Mouse (Mus musculus) forebrain, embryonic 16.5 days (tissue): ENCODE measurements around the gene Degs2. TPM values are rescaled to one million over a fixed set of nuclear protein-coding genes. Genes with fewer than 3 reads are reported as not detected.

ENCODE experiments used
- ATAC-seq: fragments of 200-750 bp; cut with Nextera tagmentation; 2 replicates; pipeline ENCODE4 v1.8.0; 2017; ENCODE audit warnings: mild to moderate bottlenecking, moderate library complexity
- H3K27ac ChIP-seq: fragments of 300-500 bp; sonication (generic); 2 replicates; pipeline ENCODE4 v1.5.1; 2014; ENCODE audit warnings: low read length, control low read depth
- H3K27me3 ChIP-seq: fragments of 300-500 bp; sonication (generic); replicated peaks from 2 replicates; pipeline ENCODE4 v1.6.1; 2014; ENCODE audit warnings: low read length; ENCODE audit not compliant: control insufficient read depth, insufficient read depth
- H3K36me3 ChIP-seq: fragments of 300-500 bp; sonication (generic); 2 replicates; pipeline ENCODE4 v1.6.1; 2014; ENCODE audit not compliant: control insufficient read depth, insufficient read depth
- H3K4me1 ChIP-seq: fragments of 300-500 bp; sonication (generic); replicated peaks from 2 replicates; pipeline ENCODE4 v1.6.1; 2014; ENCODE audit warnings: low read length; ENCODE audit not compliant: control insufficient read depth, insufficient read depth
- H3K4me2 ChIP-seq: fragments of 300-500 bp; sonication (generic); 2 replicates; pipeline ENCODE4 v1.6.1; 2014; ENCODE audit warnings: mild to moderate bottlenecking, low read length, control low read depth
- H3K4me3 ChIP-seq: fragments of 300-500 bp; sonication (generic); replicated peaks from 2 replicates; pipeline ENCODE4 v1.5.1; 2014; ENCODE audit warnings: mild to moderate bottlenecking, low read length, control low read depth
- H3K9ac ChIP-seq: fragments of 300-500 bp; sonication (generic); replicated peaks from 2 replicates; pipeline ENCODE4 v1.6.1; 2014; ENCODE audit warnings: low read depth, low read length, control low read depth
- H3K9me3 ChIP-seq: fragments of 300-500 bp; sonication (generic); 2 replicates; pipeline ENCODE4 v1.6.1; 2016; ENCODE audit warnings: low read length; ENCODE audit not compliant: control insufficient read depth
- WGBS: fragments of 180-500 bp; shearing (Covaris S2); extraction: QIAGEN DNeasy Blood & Tissue Kit; methylation state at CpG from one replicate; pipeline ENCODE4 v1.1.7; 2014; 5-methylcytosine and 5-hydroxymethylcytosine counted together
- polyA plus RNA-seq: library from polyadenylated mRNA; unstranded; fragments of >200 nt; fragmentation: Nextera tagmentation; extraction: Ambion mirVana; gene quantifications from 2 replicates; pipeline ENCODE4 v1.2.1, GENCODE M21; 2015

The Degs2 gene
- polyA plus RNA-seq, 1 experiment from 2014 or later: 2.6 TPM

DNA sequence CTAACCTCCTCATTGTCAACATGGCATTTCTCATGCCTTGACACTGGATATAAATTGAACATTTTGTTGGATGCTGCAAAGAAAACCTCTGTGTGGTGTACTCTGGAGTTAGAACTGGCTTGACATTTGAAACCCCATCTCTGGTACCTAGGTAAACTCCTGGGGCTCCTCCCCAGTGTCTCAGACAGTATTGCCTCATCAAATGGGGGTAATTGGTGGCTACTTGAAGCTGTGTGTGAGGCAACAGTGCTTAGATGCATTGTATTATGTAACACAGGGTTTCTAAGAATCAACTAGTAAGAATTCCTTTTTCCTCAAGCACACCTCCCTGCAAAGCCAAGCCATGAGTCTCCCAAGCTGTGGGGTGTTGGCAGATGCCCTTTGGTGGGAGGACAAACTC is 54.3 kb downstream of the Degs2 start:
- H3K9ac ChIP-seq: no peak overlapping the region

DNA sequence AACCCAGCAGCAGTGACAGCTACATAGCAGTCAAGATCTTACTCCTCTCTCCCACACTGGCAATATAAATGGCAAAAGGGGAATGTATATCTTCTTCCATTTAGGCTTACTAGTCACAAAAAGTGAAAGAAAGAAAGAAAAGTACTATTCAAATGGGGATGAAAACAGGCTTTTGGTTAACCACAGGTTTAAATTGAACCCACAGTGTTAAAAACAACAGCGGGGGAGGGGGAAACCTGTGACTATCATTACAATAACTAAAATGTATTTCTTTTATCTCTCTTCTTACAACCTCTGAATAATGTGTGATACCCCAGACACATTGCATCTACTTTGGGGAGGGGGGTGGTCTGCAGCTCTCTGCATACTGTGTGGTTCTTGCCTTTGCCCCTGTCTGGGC is 55.9 kb downstream of the Degs2 start:
- Histone ChIP-seq H3K9ac (no peak overlapping the region), H3K9me3 (no peaks in the 10 kb centered on the region), H3K36me3 (peaks cover 21% of the 10 kb centered on the region), H3K27me3 (no peaks in the 10 kb centered on the region), H3K4me3 (no peak overlapping the region), H3K27ac (no peak overlapping the region), H3K4me2 (no peak overlapping the region), H3K4me1 (no peaks in the 10 kb centered on the region)
- WGBS: 87% methylated on average over 1 of the region's 1 CpGs
- ATAC-seq: no peak

More for the DNA sequence above, 54.3 kb downstream of the Degs2 start:
- Histone ChIP-seq H3K27me3 (no peaks in the 10 kb centered on the region), H3K9me3 (no peaks in the 10 kb centered on the region), H3K4me2 (no peak overlapping the region), H3K36me3 (peaks cover 23% of the 10 kb centered on the region), H3K27ac (no peak overlapping the region), H3K4me3 (no peak overlapping the region), H3K4me1 (no peaks in the 10 kb centered on the region)
- ATAC-seq: no peak

DNA sequence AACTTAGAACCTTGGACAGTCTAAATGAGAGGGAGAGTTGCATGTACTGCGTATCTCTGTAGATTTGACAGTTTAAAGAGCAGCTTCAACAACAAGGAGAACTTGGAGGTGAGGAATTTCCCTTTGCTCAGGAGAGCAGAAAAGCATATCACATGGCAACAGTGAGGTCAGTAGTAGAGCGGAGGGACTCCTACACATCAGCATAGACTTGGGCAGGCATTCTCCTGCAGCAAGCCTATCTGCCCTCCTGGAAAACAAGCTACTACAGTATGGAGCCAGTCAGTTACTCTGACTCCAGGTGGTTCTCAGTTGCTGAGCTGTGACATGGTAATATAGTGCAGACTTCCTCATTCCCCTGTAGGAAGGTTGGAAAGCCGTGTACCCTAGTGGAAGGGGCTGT is 60.1 kb downstream of the Degs2 start:
- WGBS: 97% methylated on average over 3 of the region's 3 CpGs
- H3K4me2 ChIP-seq: no peak overlapping the region
- no peak for ATAC-seq
- no peaks in the 10 kb centered on the region for H3K4me1 ChIP-seq
- H3K9me3 ChIP-seq: no peaks in the 10 kb centered on the region
- no peak overlapping the region for H3K9ac ChIP-seq
- H3K27me3 ChIP-seq: no peaks in the 10 kb centered on the region
- no peaks in the 10 kb centered on the region for H3K36me3 ChIP-seq
- H3K4me3 ChIP-seq: no peak overlapping the region
- H3K27ac ChIP-seq: no peak overlapping the region

DNA sequence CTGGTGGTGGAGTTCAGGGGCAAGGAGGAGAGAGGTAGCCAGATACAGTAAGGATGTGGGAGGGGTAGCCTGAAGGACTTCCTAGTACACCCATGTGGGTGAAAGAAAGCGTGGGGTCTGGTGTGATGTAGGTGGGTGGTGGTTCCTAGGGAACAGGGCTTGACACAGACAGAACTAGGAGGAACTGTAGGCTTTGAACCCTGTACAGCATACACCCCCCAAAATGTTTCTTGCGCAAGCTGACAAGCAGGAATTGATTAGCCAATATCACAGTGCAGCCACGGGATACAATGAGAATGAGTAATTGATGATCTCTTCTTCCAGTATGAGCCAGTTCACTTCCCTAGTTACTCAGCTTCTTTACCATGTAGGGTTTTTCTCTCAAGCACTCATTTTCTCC is 63.0 kb downstream of the Degs2 start:
- Histone ChIP-seq H3K9ac (no peak overlapping the region), H3K36me3 (no peaks in the 10 kb centered on the region), H3K27ac (no peak overlapping the region), H3K4me3 (no peak overlapping the region), H3K9me3 (no peaks in the 10 kb centered on the region), H3K4me2 (no peak overlapping the region), H3K27me3 (no peaks in the 10 kb centered on the region), H3K4me1 (no peaks in the 10 kb centered on the region)
- no peak for ATAC-seq
- WGBS: 94% methylated on average over 3 of the region's 3 CpGs

DNA sequence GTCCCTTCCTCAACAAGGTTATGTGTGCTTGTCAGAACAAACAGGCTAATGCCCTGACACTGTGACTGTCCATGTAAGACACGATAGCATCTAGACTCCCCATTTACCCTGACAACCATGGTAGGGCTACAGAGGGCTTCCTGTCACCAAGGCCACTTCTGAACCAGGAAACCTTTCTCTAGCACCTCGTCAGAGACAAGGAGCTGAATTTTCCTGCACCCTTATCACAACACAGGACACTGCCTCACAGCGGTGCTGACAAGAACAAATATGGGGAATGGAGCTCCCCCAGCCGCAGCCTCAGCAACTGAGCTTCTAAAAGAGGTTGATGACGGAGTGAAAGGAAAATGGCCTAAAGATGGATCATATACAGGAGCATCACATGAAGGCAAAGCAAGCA is 64.7 kb downstream of the Degs2 start:
- Histone ChIP-seq H3K27me3 (no peaks in the 10 kb centered on the region), H3K9me3 (no peaks in the 10 kb centered on the region), H3K4me3 (no peak overlapping the region), H3K36me3 (no peaks in the 10 kb centered on the region), H3K27ac (no peak overlapping the region), H3K4me1 (no peaks in the 10 kb centered on the region), H3K4me2 (no peak overlapping the region), H3K9ac (no peak overlapping the region)
- ATAC-seq: no peak
- 95% methylated on average over 5 of the region's 5 CpGs for WGBS

DNA sequence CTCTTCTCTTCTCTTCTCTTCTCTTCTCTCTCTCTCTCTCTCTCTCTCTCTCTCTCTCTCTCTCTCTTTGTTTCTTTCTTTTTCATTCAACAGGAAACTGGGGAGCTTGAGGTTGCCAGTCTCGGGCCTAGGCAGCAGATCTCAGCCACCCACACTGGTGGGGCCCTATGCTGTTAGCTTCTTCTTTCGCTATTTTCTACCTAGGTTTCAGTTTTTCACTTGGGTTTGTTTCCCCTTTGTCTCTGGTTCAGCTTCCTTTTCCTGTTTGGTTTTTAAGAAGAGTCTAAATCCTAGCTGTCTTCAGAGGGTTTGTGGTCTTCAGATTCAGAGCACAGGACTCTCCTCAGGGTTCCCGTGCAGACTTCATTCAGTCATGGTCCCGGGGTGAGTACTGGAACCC is 66.6 kb downstream of the Degs2 start:
- no peaks in the 10 kb centered on the region for H3K9me3 ChIP-seq
- no peaks in the 10 kb centered on the region for H3K36me3 ChIP-seq
- H3K4me2 ChIP-seq: no peak overlapping the region
- no peaks in the 10 kb centered on the region for H3K27me3 ChIP-seq
- WGBS: 92% methylated on average over 4 of the region's 4 CpGs
- no peak overlapping the region for H3K4me3 ChIP-seq
- H3K4me1 ChIP-seq: no peaks in the 10 kb centered on the region
- H3K27ac ChIP-seq: no peak overlapping the region
- no peak for ATAC-seq
- H3K9ac ChIP-seq: no peak overlapping the region

DNA sequence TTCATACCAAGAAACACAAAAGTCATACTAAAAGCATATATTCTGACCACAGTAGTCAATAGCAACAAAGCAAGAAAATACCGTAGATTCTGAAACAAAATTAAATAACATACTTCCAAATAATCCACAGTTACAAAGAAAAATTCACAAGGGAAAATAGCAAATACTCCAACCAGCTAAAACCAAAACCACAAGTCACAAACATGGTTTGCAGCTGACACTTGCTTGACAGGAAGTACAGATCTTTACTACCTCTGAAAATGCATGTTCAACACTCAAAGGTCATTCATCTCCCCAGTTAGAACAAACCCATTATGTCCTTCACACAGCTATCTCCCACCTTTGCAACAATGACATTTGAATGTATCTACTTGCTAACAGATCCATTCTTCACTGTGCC is 68.1 kb downstream of the Degs2 start:
- no peaks in the 10 kb centered on the region for H3K27me3 ChIP-seq
- no peaks in the 10 kb centered on the region for H3K4me1 ChIP-seq
- H3K4me3 ChIP-seq: no peak overlapping the region
- H3K9ac ChIP-seq: no peak overlapping the region
- no peak overlapping the region for H3K4me2 ChIP-seq
- 94% methylated on average over 1 of the region's 1 CpGs for WGBS
- H3K36me3 ChIP-seq: no peaks in the 10 kb centered on the region
- no peak for ATAC-seq
- H3K9me3 ChIP-seq: no peaks in the 10 kb centered on the region
- H3K27ac ChIP-seq: no peak overlapping the region

DNA sequence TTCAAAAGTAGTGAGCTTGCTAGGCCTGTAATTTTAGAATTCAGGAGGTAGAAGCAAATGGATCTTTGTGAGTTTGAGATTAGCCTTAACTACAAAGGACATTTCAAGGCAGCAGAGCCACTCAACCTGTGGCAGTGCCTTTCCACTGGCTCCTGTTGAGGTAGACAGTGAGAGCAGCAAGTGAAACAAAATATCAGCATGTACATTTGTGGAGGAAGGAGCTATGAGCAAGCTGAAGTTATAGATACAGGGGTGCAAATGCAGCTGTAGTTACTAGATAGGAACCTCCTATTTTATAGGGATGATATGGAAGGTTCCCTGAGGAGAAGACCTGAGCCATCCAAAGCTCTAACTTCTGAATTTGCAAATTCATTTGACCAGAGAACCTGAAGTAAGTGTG is 69.6 kb downstream of the Degs2 start:
- H3K4me2 ChIP-seq: no peak overlapping the region
- H3K27me3 ChIP-seq: no peaks in the 10 kb centered on the region
- no peaks in the 10 kb centered on the region for H3K4me1 ChIP-seq
- no peak overlapping the region for H3K27ac ChIP-seq
- no peaks in the 10 kb centered on the region for H3K9me3 ChIP-seq
- no peak overlapping the region for H3K9ac ChIP-seq
- ATAC-seq: no peak
- no peaks in the 10 kb centered on the region for H3K36me3 ChIP-seq
- H3K4me3 ChIP-seq: no peak overlapping the region

DNA sequence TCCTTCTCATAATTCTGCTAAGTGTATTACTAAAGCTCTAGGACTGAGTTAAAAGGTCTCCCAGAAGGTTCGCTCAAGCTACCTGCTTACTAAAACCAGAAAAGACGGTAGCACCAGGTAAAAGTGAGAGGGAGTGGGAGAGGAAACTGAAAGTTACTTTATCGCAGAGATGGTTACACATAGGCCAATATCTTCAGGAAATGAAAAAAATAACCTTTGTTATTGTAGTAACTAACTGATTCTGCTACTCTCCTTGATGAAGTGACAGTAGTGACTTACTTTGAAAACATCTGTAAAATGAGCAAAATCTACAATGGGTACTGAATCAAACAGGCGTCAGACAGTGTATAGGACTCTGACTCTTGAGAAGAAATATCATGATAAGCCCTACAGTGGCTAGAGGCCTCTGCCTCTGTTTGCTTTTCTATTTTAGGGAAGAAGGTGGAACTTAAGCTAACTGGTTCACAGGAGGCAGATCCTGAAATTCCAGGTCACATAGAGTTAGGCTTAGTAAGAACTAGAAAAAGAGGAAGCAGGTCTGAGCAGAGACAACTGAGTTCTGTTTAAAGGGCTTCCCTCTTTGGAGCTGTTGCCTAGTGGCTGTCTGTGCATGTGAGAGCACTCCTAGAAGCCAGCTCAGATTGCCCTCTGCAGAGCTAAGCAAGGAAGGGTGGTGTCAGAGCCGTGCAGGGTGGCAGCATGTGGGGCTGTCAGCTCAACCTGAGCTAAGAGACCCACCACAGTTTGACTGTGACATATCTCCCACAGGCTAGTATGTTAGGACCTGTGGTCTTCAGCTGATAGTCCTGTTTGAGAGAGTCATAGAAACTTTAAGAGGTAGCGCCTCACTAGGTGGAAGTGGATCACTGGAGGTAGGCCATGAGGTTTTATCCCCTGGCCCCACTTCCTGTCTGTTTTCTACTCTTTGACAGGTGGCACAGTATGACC is 71.1 kb downstream of the Degs2 start:
- H3K9me3 ChIP-seq: no peaks in the 10 kb centered on the region
- ATAC-seq: no peak
- no peak overlapping the region for H3K4me2 ChIP-seq
- H3K27me3 ChIP-seq: no peaks in the 10 kb centered on the region
- H3K4me1 ChIP-seq: no peaks in the 10 kb centered on the region
- 93% methylated on average over 6 of the region's 6 CpGs for WGBS
- no peak overlapping the region for H3K9ac ChIP-seq
- no peaks in the 10 kb centered on the region for H3K36me3 ChIP-seq
- H3K4me3 ChIP-seq: no peak overlapping the region
- H3K27ac ChIP-seq: no peak overlapping the region

DNA sequence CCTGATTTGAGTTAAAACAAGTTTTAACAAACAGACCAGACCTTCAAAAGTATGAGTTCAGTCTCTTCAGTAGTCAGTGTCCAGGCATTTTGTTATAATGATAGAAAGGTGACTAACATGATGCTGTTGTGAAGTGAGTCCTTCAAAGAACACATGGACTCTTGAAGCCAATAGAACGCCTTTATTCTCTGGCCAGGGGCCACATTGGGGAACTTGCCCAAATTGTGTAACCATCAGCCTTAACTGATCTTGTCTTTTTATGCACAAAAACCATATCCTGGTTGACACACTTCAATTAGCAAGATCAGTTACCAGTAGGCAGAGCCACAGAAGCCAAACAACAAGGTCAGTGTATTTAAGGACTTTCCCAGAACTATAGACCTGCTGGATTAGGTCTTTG is 72.6 kb downstream of the Degs2 start:
- H3K4me2 ChIP-seq: no peak overlapping the region
- ATAC-seq: no peak
- H3K27ac ChIP-seq: no peak overlapping the region
- H3K9me3 ChIP-seq: no peaks in the 10 kb centered on the region
- H3K4me3 ChIP-seq: no peak overlapping the region
- 88% methylated on average over 1 of the region's 1 CpGs for WGBS
- no peak overlapping the region for H3K9ac ChIP-seq
- H3K36me3 ChIP-seq: no peaks in the 10 kb centered on the region
- H3K4me1 ChIP-seq: peaks cover 4% of the 10 kb centered on the region; the same call in 1 of the 2 replicates
- no peaks in the 10 kb centered on the region for H3K27me3 ChIP-seq
